Mouse (Mus musculus): Measurements from ENCODE around the gene Arf3.
A peak's percentile ranks its signal among the peaks of the same experiment; 100 is the strongest.
"Not testable (repeated sequence)": the region's sequence is repeated elsewhere in the genome, so short reads cannot be mapped to it uniquely, and the experiment has no call there.

The Arf3 gene

DNA sequence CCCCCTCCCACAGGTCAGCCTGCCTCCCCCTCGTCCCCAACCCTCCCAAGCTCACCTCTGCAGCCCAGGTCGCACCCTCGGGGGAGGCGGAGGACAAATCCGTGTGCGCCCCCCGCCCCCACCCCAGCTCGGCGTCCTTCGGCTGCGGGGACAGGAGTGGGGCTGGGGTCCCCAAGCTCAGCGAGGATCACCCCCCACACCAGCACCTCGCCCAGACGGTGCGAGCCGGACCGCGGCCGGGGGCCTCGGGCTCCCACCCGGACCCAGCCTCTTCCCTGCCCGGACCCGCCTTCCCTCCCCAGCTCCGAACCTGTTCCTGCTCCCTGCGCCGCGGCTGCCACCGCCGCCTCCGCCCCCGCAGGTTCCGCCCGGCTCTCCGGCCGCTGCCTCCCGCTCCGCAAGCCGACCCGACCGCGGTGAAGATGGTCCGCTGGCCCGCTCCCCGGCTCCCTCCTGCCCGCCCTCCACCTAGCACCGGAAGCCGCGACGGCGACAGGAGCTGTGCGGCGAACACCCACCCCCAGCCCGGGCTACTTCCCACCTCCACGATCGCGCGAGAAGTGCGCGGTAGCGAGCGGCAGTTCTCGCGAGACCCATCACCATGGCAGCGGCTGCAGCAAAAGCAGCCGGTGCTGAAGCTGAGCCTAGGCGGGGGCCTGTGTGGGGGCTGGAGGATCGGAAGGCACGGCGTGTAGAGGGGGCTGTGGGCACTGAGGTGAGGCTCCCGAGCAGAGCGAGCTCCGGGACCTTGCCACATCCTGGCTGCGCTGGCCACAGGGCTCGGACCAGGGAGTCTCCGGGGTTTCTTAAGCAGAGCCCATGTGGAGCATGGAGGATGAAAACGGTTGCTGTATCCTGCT is at the start of gene Arf3:
Gene Arf3 (minus strand): TSS at position 545 of the 860 bp plus-strand sequence.
- peak; percentile 90 for DNase-seq

DNA sequence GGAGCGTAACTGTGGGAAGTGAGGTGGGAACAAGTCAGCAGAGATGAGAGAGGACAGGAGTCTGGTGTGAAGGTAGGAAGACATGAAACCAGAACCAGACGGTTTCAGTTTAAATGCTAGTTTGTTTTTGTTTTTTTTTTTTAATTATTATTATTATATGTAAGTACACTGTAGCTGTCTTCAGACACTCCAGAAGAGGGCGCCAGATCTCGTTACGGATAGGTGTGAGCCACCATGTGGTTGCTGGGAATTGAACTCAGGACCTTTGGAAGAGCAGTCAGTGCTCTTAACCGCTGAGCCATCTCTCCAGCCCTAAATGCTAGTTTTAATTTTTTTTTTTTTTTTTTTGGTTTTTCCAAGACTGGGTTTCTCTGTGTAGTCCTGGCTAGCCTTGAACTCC is 47.2 kb upstream of the Arf3 start:
- DNase-seq = not testable (repeated sequence)

- DNase-seq = no peak
Observed at GRCm38 (mm10) chr15:98809390-98809789, 46.4 kb upstream of the Arf3 start, which contains the start of gene Ddn. Gene Ddn (minus strand): TSS chr15:98809490.

DNA sequence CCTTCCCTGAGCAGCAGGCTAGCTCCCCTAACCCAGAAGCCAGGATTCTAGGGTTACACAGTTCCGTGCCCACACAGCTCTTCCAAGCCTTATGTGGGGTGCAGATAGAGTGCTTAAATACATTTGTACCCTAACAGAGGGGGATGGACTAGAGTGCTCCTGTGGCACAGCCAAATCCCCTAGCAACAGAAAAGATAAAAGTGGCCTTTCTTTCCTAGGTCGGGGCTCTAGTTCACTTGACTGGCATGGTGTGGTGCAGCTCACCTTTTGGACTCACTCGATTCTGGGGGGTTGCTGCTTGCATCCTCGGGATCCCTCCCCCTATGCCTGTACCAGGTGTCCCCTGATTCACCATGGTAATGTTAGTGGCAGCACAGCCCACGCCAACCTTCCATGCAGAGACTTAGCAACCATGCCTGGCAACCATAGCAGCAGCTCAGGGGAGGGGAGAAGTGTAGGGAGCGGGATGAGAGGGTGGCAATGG is 45.7 kb upstream of the Arf3 start:
- DNase-seq = no peak

DNA sequence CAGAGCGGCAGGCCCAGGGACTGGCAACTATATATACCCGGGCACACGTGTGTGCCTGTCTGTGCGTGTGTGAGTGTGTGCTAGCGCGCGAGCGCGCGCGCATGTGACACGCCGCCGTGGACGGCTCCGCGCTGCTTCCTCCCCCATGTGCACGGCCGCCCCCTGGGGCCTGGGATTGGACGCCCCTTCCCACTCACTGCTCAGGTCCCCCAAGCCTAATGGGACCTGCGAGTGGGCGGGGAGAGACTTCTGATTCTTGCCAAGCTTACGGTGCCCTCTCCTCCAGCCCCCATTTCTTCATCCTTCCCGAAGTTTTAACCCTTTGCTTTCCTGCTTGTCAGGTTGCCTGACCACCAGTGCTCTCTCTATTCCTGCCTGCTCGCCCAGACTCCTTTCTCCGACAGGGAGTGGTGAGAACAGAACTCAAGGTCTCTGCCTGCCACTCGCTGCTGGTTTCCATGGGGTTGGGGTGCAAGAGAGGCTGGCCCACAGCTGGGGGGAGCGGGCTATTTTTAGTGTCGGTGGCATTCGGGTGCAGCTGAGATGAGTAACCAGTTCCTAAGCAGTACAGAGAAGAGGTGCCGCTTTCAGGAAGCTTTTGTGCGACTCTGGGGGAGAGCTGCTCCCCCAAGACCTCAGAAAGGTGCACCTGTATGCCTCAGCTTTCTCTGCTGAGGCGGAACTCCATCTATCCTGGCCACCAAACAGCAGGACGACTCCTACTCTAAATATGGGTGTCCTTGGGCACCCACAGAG is 45.1 kb upstream of the Arf3 start:
- no peak for DNase-seq

DNA sequence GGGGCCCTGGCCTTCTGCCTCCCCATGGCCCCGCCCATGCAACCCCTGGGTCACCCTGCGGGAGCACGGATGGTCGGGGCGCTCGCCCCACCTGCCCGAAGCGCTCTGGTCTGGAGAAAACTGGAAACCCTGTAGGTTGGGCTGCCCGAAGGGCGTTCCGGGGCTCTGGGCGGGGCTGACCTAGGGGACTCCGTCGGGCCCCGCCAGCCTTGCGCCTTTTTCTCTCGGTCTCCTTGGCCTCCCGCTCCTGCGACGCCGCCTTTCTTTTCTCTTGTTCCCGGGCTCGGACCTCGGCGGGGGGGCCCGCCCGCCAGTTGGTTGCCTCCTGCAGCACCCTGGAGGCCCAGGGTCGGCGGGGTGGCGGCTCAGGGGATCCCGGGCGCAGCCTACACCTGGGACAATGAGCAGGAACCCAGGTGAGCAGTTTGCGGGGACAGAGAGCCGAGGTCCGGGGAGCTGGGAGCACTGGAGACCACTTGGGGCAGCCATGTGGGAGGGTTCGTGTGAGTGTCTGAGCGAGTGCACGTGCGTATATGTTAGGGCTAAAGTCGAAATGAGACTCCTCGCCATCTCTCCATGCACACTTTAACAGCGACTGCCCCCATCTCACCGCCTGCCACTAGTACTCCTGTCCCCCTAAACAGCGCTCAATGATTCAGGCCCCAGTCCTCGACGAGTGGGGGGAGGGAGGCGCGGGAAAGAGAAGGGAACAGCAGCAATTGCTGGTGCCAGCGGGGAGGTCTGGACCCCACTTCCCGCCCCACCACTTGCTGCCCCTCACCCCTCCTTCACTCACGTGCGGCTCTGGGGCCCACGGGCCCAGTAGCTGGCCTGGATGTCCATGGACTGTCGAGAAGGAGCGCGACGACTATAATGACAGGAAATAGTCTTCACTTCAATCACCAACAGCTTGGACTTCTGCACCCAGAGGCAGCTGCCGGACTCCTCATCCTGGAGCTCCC is 44.1 kb upstream of the Arf3 start:
- DNase-seq = no peak

DNA sequence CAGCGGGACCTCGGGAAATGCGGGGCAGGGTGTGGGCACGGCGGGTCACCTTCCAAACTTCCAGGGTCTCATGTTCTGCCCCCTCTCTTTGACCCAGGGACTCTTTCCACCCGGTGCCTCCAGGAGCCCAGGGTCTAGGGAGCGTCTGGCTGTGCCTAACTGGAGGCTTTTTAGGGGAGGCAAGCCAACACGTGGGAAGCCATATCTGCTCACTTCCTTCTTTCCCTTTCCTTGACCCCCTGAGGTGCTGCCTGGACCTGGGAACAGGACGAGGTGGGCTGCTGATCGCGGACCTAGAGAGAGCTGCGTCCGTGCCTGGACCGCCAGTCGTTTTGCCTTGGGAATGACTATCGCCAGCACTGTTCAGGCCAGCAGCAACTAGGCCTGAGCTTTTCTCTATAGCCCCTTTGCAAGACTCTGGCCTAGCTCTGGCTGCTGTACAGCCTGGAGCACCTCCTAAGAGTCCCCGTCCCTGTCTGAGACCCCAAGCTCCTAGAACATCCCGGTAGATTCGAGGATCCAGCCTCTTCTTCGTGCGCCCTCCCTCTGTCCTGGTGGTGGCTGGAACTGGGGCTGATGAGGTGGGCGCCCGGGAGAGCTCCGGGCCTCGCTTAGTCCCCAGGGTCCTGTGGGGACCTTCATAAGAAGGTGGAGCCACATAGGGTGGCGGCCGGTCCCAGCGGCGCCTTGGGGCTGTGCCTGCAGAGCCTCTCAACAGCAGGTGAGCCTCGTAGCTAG is 43.2 kb upstream of the Arf3 start:
- no peak for DNase-seq

DNA sequence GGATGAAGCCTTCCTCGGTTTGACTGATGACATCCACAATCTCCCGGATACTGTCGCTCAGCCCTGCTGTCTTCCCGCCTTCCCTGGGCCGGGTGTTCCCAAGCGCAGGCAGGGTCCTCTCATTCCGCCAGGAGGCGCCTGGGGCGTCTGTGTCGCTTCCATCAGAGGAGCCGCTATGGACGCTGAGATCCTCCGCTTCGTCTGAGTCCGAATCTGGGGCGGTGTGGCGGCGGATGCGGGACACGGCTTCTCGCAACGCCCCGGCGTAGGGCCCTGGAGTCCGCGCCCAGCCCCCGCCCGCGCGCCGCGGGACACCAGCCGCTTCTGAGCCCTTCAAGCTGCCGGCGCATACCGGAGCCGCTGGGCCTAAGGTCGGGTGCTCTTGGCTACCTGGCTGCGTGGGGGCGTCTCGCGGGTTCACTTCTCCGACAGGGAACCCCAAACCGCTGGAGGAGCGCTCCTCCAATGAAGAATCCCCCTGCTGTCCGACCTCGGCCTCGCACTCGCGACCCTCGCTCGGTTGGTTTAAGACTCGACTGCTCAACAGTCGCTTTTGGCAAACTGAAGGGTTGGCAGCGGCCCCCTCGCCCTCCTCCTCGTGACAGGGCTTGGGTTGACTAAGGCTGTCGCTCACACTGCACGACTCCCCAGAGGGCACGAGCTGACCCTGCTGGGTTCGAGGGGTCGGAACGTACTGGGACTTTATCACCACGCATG is 42.5 kb upstream of the Arf3 start:
- peak; percentile 40 for DNase-seq

- peak; percentile 80 for DNase-seq
Observed at GRCm38 (mm10) chr15:98804054-98804453, 41.0 kb upstream of the Arf3 start.

- DNase-seq = no peak
Observed at GRCm38 (mm10) chr15:98802926-98803325, 39.9 kb upstream of the Arf3 start.

- DNase-seq = peak; percentile 65
Observed at GRCm38 (mm10) chr15:98799396-98799795, 36.4 kb upstream of the Arf3 start.

DNA sequence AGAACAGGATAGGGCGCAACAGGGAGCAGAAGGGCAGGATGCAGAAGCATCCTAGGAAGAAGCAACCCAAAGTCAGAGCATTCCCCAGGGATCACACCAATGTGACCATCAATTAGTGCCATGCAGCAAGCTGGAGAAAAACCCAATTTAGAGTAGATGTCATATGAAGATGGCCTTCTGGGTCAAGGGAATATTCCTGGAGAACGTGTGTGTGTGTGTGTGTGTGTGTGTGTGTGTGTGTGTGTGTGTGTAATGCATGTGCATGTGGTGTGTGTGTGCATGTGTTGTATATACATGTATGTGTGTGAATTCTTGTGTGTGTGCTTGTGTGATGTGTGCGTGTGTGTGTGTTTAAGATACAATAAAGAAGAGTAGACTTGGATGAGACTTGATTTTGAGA is 35.9 kb upstream of the Arf3 start:
- no peak for DNase-seq

DNA sequence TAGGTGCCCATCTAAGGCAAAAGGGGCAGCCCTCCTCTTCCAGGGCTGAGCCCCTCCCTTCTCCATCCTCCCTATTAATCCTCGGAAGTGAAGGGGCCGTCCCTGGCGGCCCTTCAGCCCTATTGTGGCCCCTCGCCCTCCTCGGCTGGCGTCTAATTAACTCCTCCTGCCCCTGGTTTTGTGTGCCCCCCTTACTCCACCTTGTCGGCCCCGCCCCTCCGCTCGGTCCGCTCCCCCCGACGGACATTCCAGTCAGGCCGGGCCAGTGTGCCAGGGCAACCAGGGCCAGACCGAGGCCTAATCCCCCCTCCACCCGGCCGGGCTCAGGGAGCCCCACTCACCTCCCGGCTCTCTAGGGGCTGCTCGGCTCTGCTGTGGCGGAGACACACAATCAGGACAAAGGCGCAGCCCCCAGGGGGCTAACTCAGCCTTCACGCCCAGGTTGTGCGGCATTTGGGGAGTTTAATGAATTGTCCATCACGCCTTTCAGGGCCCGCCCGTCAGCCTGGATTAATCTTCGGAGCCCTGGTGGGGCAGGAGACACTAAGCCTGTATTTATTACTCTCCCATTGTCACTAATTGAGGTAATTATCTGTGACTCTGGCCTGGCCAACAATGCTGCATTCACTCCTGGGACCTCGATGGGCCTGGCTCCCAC is 35.0 kb upstream of the Arf3 start:
- DNase-seq = no peak

DNA sequence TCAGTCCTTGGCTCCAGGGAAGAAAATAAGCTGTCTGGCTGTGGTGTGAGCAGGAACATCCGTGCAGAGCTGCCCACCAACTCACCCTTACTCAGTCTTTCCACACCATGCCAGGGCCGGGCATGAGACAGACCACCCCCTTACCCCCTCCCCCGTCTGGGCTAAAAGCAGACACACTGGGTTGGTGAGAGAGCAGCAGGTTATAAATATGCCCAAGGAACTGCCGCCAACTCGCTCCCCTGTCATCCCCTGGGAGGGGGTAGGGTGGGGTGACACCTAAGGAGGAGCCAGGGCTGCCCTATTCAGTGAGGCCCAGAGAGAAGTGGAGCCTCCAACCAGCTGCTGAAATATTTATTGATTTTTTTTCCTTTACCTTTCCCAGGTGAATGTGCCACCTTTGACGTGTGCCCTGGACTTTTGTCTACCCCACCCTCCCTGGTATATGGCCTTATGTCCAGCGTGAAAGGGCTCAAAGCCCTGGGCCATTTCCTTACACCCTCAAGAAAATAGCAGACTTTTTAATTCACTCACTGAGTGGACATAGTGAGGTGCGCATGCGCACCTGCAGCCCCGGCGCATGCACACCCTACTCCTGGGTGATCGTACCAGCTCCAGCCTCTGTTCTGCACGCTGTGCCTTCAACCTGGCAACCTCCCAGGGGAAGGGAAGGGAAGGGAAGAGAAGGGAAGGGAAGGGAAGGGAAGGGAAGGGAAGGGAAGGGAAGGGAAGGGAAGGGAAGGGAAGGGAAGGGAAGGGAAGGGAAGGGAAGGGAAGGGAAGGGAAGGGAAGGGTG is 34.0 kb upstream of the Arf3 start:
- no peak for DNase-seq

DNA sequence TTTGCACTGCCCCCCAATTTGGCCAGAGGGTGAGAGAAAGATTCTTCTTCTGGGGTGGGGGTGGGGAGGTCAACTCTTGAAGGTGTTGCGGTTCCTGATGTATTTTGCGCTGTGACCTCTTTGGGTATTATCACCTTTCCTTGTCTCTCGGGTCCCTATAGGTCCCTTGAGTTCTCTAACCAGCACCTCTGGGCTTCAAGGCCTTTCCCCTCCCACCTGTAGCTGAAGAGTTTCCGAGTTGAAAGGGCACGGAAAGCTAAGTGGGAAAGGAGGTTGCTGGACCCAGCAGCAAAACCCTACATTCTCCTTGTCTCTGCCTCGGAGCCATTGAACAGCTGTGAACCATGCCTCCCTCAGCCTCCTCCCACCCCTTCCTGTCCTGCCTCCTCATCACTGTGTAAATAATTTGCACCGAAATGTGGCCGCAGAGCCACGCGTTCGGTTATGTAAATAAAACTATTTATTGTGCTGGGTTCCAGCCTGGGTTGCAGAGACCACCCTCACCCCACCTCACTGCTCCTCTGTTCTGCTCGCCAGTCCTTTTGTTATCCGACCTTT is 30.2 kb upstream of the Arf3 start:
- DNase-seq = no peak

DNA sequence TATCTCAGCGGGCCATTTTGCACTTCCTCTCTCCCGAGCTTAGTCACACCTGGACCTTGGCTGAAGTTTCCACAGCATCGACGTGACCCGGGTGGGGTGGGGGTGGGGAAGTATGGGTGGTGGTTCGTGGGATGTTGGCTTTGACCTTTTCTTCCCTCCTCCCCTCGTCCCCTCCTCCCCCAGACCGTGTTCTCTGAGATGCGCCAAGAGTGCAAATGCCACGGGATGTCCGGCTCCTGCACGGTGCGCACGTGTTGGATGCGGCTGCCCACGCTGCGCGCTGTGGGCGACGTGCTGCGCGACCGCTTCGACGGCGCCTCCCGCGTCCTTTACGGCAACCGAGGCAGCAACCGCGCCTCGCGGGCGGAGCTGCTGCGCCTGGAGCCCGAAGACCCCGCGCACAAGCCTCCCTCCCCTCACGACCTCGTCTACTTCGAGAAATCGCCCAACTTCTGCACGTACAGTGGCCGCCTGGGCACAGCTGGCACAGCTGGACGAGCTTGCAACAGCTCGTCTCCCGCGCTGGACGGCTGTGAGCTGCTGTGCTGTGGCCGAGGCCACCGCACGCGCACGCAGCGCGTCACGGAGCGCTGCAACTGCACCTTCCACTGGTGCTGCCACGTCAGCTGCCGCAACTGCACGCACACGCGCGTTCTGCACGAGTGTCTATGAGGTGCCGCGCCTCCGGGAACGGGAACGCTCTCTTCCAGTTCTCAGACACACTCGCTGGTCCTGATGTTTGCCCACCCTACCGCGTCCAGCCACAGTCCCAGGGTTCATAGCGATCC is 29.4 kb upstream of the Arf3 start:
- no peak for DNase-seq

DNA sequence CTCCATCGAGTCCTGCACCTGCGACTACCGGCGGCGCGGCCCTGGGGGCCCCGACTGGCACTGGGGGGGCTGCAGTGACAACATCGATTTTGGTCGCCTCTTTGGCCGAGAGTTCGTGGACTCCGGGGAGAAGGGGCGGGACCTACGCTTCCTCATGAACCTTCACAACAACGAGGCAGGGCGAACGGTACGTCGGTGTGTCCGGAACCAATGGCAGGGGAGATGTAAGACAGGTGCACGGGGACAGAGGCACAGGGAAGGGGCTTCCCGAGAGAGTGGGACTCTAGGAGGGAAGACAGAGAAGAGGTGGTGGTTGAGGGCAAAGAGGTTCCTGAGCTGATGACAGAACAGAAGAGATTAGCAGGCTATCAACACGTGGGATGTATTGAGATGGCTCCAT is 28.8 kb upstream of the Arf3 start:
- DNase-seq = no peak

DNA sequence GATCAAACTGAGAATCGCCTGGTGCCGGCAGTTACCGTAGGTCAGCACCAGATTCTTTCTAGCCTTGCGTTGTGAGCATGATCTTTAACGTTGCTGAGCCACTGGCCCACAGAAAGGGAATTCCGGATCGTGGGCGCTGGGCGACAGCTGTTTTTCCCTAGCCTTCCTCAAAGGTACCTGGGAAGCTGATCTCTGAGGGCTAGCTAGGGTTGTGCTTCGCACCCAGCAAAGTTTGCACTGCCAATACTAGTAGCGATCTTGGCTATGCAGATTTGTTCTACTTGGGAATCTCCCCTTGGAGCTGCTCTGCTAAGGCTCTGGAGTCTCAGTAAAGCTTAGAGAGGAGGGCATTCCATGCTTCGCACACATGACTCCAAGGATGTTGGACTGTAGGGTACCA is 28.2 kb upstream of the Arf3 start:
- no peak for DNase-seq

GRCm38 (mm10) chr15:98790761-98791160 is 27.7 kb upstream of the Arf3 start:
- no peak for DNase-seq
